Mouse (Mus musculus) left cerebral cortex, postnatal 25 days (tissue): ENCODE measurements around the gene Rbl2. TPM values are rescaled to one million over a fixed set of nuclear protein-coding genes. Genes with fewer than 3 reads are reported as not detected.
A peak's percentile ranks its signal among the peaks of the same experiment; 100 is the strongest.

Experiments used
- DNase-seq, 2 experiments: peaks; one replicate each; pipeline ENCODE4 v3.0.0; 2022; ENCODE audit warnings: low spot score in 2 of 2, mixed read lengths in 1 of 2
- intact Hi-C: fragments of 180-260 bp; cut with DNase I; formaldehyde crosslinking; loops from one replicate; pipeline ENCODE4 v1.15.1; 2025
- total RNA-seq, 2 experiments: library from RNA; stranded (reverse); gene quantifications; 2 replicates each; pipeline ENCODE4 v1.2.3; 2021

Gene Rbl2
- total RNA-seq, 2 experiments from 2014 or later: 35.7 to 37.1 TPM

DNA sequence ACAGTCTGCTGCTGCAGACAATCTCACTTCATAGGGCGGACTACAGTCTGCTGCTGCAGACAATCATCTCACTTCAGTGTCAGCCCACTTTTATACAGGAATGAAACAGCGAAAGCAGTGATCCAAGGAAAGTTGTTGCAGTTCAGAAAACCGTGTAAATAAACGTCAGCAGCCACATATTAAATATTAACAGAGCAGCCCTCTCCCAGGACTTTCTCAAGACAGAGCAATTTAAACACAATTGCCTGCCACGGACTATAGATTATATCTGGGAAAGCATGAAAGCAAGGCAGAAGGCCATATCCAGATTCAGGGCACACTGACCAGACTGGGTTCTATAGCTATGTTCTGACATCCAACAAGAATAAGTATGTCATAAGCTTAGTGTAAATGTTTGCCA is 24.3 kb downstream of the Rbl2 start:
- intact Hi-C loops: no loop called here
- DNase-seq: no peak

DNA sequence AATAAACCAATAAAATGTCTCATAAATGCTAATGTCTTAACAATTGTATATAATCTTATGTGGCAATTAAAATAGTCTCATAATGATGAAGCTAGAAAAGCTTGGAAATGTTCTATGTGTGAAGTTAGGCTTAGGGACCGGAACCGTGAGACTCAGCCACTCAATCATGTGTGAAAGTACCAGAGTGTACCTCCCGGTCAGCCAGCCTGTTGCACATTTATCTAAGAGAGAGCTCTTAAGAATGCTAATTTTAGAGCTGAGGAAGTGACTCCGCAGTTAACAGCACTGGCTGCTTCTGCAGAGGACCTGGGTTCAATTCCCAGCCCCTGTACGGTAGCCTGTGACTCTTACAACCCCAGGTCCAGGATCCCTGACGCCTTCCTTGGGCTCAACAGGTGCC is 28.2 kb downstream of the Rbl2 start:
- no peak for DNase-seq
- intact Hi-C loops: no loop called here

DNA sequence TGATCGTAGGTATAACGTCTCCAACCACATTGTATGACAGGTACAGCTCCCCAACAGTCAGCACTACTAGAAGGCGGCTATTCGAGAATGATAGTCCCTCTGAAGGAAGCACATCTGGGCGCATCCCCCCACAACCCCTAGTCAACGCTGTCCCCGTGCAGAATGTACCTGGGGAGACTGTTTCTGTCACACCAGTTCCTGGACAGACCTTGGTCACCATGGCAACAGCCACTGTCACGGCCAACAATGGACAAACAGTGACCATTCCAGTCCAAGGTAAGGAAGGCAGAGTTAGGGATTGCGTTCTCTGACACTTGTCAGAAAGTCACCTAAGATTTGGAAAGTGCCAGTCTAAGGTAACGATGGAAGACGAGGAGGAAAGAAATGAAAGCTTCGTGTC is 36.4 kb downstream of the Rbl2 start:
- intact Hi-C loops: no loop called here

DNA sequence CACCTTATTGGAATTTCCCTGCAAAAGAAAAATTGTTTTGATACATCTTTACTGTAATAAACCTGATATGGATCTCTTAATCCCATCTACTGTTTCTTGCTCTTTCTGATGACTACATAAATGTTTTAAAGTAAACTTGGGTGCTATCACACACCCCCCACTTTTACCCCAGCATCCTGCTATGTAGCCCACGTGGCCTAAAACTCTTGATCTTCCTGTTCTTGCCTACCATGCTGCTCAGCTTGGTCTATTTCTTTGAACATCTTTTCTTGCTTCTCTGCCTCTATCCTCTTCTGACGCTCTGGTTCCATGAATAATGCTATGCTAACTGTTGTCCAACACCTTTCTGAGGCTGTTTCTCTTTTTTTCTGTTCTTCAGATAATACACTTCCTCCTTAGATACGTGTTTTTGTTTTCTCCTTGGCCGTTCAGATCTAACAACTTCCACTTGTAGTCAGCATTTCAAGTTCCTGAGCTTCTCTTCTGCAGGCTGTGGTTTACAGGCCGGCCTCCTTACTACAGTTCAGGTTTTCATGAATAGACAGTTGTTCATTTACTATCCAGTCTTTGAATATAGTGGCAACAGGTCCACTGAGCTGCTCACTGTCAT is 42.1 kb downstream of the Rbl2 start:
- intact Hi-C loops: no loop called here
- DNase-seq: no peak

More for the DNA sequence above, 36.4 kb downstream of the Rbl2 start:
- DNase-seq: no peak

DNA sequence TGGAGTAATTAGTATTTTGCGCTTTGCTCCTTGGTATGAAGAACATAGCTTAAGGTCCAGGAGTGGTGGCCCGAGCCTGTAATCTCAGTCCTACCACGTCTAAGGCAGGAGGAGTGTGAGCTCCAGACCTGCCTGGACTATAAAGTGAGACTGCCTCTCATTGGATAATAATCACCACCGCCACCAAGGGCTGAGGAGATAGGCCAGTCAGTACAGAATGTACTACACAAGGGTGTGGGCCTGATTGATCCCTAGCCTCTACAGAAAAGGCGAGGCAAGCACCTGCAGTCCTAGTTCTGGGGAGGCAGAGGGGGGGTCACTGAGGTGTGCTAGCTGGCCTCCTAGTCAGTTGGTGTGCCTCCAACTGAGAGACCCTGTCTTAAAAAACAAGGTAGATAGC is 44.6 kb downstream of the Rbl2 start:
- intact Hi-C loops: no loop called here
- DNase-seq: no peak

DNA sequence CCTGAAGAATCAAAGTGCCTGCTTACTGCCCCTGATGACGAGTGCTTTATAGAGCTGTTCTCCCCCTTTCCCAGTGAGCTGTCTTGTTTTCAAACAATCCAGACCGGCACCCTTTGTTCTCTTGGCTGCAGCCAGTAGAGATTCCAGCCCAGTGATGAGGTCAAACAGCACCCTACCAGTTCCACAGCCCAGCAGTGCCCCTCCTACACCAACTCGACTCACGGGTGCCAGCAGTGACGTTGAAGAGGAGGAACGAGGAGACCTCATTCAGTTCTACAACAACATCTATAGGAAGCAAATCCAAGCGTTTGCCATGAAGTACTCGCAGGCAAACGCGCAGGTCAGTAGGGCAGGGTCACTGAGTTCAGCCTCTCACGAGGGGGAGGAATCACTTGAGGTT is 45.1 kb downstream of the Rbl2 start:
- intact Hi-C loops: no loop called here
- DNase-seq: no peak

DNA sequence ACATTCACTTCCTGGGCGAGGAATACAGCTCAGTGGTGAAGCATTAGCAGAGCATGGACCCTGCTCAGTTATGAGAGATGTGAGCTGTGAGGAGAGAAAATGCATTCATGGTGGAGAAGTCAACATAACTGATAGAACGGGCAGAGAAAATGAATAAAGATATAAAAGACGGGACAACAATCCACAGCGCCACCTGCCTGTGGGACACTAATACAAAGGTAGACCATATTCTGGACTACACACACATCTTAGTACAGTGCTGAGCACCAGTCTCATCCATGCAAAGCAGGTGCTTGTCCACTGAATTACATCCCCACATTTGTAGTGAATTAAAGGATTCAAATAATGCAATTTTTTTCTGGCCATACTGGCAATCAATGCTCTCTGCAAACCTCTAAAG is 47.7 kb downstream of the Rbl2 start:
- intact Hi-C loops: no loop called here
- DNase-seq: no peak

DNA sequence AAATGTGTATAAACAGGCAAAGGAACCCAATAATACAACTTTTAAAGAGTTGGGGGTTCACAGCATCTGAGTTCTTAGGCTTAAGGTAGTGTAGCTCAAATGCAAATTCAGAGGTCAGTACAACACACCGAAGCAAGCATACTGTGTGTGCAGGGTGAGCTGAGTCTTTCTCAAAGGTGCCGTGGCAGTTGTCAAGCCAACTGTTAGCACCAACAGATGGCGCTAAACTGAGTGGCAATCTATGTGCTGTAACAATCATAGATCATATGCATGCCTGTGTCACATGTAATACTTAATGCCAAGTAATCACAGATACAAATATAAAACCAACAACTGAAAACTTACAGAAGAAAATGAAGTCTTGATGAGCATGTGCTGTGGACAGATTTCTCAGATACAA is 48.3 kb downstream of the Rbl2 start:
- no peak for DNase-seq
- intact Hi-C loops: no loop called here

DNA sequence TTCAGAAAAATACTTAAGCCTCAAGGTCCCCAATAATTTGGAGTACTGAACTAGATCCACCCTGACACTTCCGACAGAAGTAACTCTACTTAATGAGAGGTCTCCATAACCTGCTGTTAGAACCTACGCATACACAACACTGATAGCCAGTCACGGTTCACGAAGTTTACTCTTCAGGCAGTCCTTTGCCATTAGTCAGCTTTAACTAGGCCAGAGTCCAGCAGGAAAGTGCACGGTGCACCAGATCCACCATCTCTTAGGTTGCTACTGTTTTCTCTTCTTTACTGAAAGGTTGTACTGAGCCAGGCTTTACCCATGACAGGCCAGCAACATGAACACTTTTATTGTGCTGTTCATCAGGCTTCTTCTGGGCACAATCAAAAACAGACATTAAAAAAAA is 54.5 kb downstream of the Rbl2 start:
- no peak for DNase-seq
- intact Hi-C loops: no loop called here

DNA sequence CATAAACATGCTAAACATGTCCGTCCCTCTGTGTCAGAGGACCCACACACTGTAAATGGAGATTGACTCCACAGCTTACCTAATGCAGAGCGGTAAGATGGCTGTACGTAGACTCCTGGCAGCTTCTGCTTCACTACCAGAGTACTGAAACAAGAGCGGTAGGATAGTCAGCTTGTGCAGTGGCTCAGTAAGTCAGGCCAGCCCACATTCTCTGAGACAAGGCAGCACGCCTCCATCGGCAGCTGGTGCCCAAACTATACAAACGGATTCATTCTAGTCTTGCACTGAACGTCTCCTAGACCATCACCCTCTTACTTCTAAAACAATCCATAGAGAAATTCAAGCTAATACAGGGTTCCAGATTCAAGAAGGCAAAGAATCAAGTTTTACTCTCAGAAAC is 56.9 kb downstream of the Rbl2 start:
- intact Hi-C loops: no loop called here
- peak; percentile 57 to 90 for DNase-seq

DNA sequence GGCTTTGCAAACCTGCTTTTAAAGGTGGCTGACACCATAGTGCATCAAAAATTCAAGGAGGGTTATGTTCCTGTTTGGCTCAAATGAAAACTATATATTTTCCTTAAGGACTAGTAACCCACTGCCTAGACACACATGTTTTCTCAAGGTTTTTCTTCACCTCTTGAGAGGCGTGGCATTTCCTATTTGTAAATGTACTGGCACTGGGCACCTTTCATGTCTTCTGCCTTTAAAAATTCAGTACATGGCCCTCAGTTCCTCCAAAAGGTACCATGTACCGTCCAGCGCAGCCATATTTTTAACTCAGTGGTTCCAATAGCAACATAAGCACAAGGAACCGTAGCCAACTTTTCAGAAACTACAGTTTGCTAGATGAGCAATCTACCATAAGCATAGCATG is 62.9 kb downstream of the Rbl2 start:
- intact Hi-C loops: no loop called here
- no peak for DNase-seq

DNA sequence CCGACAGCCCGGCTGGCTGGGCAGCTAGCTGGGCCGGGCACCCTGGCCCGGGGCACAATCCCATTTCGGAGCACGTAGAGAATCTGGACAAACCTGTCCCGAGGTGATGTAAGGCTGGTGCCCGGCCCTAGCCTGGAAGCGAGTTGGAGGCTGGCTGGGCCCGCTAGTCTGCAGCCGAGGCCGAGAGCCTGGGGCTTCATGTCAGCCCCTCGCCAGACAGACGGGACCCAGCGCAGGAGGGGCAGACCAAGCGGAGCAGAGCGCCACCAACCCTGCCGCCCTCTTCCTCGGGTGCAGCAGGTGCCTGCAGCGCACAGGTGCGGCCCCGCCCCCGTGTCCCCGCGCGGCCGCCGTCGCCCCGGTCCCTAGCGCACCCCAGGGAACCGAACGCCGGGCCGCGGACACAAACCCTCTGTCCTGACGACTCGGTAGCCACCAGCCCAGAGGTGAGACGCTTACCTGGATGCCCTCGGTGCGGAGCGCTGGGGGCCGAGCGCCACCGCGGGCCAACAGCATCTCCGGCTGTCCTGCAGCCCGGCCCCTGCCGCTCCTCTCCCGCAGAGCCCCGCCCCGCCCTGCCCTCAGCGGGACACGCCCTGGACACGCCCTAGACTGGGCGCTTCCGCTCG is 63.7 kb downstream of the Rbl2 start:
- intact Hi-C loops: no loop called here
- DNase-seq: no peak

DNA sequence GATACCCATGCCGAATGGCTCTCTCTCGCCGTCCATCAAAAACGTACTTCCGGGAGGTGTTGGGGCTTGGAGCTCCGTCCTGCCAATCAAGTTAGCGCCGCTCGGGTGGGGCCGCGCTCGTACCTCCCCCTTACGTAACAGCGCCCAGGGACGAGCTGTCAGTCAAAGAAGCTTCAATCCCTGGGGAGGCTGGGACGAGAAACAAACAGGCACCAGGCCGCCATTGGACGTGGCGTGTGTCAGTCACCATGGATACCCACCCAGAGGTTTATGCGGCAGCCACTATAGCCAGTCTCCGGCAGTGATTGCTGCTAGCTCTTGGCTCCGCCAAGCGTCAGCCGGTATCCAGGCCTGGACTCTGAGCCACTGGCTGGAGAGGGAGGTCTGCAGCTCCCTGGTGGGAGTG is 64.2 kb downstream of the Rbl2 start:
- DNase-seq: peak; percentile 100
- intact Hi-C loops: no loop called here

DNA sequence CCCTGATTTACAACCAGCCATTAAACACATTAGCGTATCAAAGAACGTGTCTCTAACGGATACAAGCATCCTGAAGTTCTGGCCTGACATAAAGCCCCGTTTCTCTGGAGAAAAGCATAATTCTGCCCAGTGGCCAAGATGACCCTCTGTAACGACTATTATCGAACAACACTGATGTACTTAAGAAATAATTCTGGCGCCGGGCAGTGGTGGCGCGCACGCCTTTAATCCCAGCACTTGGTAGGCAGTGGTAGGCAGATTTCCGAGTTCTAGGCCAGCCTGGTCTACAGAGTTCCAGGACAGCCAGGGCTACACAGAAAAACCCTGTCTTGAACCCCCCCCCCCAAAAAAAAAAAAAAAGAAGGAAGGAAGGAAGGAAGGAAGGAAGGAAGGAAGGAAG is 64.8 kb downstream of the Rbl2 start:
- no peak for DNase-seq
- intact Hi-C loops: no loop called here

DNA sequence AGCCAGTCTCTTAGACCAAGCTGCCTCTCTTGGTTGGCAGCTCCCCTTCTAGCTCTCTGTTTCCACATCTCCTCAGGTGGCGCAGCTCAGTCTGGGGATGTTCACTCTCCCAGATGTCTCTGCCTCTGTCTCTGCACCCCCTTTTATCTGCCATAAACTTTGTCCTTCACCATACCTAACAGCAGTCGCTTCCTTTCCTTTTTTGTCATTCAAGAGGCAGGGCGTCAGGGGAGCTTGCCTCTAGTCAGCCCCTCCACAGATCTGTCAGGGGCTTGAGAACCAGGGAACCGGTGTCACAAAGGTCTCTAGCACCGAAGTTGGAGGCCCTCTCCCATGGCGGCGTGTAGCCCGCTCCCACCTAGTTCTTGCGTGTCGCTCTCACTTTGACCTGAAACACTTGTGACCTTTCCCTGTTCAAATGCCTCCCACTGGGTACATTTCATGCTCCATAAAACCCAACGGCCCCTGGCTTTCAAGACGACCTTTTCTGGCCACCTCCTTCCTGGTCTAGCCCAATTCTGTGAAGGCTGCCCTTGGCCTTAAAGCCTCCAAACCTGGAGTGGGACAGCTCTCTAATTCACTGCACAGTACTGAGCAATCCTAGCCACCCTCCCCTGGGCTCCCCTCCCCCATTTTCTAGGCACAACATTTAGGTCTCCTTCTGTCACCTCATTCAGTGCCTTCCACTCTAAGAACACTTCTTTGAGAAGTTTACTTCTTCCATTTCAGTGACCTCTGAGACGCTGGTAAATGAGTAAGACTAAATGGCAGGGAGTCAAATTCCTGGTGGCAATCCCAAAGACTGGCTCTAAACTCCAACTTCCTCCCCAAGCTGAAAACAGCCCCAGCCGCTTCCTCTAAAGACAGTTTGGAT is 65.7 kb downstream of the Rbl2 start:
- intact Hi-C loops: no loop called here
- no peak for DNase-seq

DNA sequence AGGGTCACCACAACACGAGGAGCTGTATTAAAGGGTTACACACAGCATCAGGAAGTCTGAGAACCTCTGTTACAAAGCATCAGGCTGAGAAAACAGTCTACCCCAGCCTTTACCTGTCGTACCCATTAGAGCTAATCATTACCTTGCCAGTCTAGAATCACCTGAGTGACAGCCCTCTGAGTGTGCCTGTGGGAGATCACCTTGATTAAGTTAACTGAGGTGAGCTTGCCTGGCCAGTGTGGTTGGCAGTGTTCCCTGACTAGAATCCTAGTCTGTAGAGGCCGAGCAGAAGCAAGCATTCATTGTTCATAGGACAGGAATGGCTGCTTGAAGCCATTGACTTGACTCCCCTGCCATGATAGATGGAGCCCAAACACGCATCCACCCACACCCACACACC is 71.0 kb downstream of the Rbl2 start:
- DNase-seq: no peak
- intact Hi-C loops: no loop called here

DNA sequence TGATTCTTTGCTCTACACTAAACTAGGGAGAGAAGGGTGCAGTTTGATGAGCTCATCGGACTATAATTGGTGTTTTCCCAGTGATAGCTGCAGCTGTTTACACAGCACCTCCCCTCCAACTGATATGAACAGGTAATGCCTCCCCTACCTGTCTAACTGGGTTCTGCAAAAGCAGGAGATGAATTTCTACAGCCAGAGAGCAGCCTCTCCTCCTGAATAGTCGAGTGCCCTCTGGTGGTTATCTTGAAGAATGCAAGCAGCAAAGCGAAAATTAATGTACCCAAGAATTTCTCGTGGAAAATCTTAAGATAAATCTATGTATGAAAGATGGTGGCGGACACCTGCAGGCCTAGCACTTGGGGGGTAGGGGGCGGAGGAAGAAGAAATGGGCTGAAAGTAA is 77.9 kb downstream of the Rbl2 start:
- DNase-seq: peak; percentile 54 to 64
- intact Hi-C loops: no loop called here

DNA sequence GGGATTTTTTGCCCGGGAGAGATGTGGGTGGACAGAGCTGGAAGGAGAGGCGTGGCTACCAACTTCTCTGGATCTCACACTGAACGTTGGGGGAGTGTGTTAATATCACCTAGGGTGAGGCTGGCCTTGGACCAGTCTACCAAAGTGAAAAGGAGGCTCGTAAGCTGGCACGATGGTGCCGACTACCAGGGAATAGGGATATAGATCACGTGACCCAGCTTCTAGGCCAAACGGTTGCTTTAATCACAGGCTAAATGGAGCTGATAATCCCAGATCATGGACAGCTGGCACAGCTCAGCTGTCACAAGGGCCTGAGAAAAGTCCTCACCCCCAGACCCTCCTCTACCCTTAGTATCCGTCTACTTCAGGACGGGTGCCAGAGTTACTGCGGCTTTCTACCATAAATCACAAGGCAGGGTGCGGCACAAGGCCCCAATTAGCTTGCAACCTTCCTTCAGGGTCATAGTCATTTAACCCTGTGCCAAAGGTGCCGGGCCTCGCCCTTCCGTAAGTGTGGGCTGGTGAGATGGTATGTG is 78.9 kb downstream of the Rbl2 start:
- intact Hi-C loops: no loop called here
- DNase-seq: peak in 1 of 2 experiments; percentile 26

DNA sequence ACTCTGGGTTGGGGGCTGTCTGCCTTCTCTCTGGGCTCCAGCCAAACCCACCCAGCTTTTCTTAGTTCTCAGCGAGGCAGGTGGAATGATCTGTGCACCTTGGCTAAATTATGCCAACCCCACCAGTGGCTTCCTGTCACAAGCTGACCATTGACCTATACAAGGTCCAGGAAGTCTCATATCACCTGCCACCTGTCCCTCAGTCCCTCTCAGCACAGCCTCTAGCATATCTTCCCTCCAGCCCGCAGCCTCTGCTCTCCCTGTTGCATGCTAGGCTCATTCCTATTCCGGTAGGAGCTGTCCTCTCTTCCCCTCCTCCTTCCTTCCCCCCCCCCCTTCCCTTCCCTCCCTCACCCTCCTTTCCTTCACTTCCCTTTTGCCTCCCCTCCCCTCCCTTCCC is 79.4 kb downstream of the Rbl2 start:
- DNase-seq: no peak
- intact Hi-C loops: no loop called here

DNA sequence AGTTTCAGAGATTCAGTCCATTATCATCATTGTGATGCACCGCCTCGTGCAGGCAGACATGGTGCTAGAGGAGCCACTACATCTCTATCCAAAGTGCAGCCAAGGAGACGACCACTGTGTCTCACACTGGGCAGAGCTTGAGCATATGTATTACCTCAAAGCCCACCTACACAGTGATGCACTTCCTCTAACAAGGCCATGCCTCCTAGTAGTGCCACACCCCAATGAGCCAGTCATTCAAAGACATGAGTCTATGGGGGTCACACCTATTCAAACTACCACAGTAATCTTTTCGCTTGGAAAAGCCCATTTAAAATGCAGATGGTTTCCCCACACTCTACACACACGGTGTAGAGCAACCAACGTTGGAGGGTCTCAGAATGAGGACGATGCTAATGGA is 81.7 kb downstream of the Rbl2 start:
- intact Hi-C loops: no loop called here
- no peak for DNase-seq

DNA sequence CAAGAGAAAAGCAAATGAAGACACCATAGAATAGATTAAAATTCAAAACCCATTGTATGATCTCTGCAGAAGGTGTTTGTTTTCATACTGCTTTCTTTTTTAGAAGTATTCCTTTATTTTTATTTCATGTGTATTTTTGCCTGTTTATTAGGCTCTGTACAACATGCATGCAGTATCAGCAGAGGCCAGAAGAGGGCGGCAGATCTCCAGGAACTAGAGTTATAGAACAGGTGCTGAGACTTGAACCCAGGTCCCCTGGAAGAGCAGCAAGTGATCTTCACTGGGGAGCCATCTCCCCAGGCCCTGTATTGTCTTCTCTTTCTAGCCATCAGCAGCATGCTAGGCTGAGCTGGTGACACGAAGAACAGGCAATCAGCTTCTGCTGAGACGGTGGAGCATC is 84.0 kb downstream of the Rbl2 start:
- no peak for DNase-seq
- intact Hi-C loops: no loop called here
